Mouse (Mus musculus) hindlimb bud, embryonic 11.5 days (tissue): ENCODE results near the gene Cyp2d11.
"Not testable (repeated sequence)": the region's sequence is repeated elsewhere in the genome, so short reads cannot be mapped to it uniquely, and the experiment has no call there.

ENCODE experiments used
- DNase-seq: peaks from one replicate; pipeline ENCODE4 v3.0.0-alpha.2; 2012; ENCODE audit warnings: low read depth, low spot score; ENCODE audit errors: extremely low spot score

Gene Cyp2d11

GRCm38 (mm10) chr15:82393922-82394321, at the start of gene Cyp2d11:
Cyp2d11 (minus strand) TSS chr15:82394022.
- not testable (repeated sequence) for DNase-seq

GRCm38 (mm10) chr15:82437975-82438617, 44.3 kb upstream of the Cyp2d11 start:
- DNase-seq = no peak

DNA sequence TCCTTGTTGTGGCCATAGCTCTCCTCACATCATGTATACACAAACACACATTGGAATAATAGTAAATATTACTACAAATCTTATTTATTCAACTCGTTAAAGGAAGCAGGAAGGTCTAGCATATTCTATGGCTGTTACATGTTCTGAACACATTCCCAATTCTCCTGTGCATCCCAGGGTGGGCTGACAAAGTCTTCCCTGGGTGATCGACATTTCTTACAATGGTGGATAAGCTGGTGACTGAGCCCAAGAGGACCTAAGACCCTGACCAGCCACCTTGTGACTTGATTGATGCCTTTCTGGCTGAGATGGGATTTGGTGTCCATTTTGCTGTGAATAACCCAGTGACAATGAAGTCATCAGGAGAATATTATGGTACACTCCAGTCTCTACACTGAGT, 41.8 kb upstream of the Cyp2d11 start:
- no peak for DNase-seq

GRCm38 (mm10) chr15:82435011-82435410, 41.2 kb upstream of the Cyp2d11 start:
- no peak for DNase-seq

- no peak for DNase-seq
These were observed 40.7 kb upstream of the Cyp2d11 start for GRCm38 (mm10) chr15:82434541-82434940.

- no peak for DNase-seq
These were observed 39.8 kb upstream of the Cyp2d11 start for GRCm38 (mm10) chr15:82433621-82434020.

DNA sequence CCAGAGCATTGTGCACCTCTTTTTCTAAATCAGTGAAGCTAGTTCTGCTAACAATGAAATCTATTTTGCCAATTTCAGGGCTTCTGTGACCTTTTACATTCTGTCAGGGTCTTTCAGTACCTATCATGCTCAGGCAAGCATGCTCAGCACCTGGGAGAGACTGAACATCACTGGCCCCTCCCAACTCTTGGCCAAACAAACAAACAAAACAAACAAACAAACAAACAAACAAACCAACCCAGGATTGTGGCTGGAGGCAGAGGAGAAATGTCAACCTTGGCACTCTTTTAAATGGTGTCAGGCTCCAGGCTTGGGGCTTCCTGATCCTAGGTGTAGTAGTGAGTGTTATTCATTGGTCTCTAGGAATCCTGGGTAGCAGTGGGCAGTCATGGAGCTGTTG, 39.3 kb upstream of the Cyp2d11 start, which contains the start of gene Cyp2d9:
Gene Cyp2d9 (plus strand): TSS at position 301 of the 400 bp plus-strand sequence.
- DNase-seq = no peak

DNA sequence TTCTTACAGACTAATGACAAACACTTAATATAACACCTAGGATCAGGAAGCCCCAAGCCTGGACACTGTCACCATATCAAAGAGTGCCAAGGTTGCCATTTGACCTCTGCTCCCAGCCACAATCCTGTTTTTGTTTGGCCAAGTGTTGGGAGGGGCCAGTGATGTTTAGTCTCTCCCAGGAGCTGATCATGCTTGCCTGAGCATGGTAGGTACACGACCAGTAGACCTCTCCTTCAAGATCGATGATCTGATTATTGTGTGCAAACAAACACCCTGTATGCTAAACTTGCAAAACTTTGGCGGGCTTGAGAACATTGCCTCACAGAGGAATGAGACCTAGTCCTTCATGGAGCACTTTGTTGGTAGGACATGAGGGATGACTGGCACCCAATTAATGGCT, 29.6 kb upstream of the Cyp2d11 start:
- no peak for DNase-seq

GRCm38 (mm10) chr15:82422935-82423334, 29.1 kb upstream of the Cyp2d11 start:
- DNase-seq = no peak

- DNase-seq = no peak
These were observed 24.8 kb upstream of the Cyp2d11 start for GRCm38 (mm10) chr15:82418616-82419015.

DNA sequence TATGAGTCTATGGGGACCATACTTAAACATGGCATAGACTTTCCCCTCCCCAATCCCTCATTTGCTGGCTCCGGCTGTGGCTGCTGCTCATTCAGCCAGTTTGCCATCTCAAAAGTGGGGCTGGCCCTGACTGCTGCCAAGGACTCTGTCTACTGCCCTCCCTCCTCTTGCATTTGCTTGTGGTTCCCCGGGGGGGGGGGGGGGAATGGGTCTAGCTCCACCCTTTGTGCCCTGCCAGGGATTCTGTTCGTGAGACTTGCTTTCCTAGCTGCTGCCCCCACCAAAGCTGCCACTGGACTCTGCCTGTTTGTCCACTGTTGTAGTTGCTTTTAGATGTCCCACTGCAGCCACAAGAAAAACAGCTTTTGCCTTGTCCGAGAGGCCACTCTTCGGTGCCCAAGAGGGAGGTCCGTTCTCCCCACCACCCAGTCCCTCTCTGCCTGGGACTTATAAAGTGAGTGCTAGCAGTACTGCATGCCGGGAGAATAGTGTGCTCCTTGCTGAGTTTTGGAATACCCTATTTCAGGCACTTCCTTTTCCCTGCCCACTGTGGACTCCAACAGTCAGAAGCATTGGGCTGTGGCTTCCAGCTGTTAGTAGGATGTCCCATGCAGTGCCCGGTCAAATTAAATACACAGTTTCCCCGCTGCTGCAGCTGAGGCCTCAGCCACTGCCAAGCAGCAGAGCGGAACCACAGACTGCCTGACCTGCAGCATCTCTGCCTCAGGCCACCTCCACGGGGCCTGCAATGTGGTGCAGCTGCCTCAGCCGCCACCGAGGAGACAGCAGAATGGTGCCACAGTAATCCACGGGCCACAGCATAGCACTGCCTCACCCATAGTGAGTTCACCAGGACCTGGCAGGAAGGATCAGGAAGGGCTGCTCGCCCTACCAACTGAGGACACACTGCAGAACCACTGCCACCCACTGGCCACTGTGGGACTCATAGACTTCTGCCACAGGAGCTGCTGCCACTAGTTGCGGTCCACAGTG, 23.3 kb upstream of the Cyp2d11 start:
- no peak for DNase-seq

DNA sequence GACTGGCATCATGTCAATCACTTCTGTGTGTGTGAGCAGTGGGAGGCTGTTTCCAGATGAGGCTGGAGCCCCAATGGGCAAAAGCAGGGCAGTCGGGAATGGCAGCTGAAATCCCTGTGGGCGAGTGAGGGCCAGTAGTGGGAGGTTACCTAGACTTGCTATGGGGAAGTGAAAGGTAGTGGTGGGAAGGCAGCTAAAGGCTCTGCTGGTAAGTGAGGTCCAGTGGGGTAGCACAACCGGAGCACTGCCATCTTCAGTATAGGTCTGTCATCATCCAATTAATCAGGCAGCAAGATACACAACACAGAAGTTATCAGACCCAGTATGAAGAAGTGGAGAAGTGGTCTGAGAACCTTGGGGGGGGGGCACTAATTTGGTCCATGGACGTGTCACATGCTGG, 13.7 kb upstream of the Cyp2d11 start:
- no peak for DNase-seq

DNA sequence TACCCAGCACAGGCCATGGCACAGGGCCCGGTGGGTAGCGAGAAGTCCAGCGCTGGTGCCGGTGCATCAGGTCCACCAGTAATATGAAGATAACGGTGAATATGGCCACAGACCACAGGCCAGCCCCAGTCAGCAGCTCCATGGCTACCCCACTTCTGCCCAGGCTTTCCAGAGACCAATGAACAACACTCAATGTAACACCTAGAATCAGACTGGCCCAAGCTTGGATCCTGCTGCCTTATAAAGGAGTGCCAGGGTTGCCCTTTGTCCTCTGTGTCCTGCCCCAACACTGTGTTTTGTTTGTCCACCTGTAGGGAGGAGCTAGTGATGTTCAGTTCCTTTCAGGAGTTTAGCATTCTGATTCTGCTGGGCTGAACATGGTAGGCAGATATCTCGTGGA, 13.2 kb upstream of the Cyp2d11 start, which contains the start of gene Cyp2d10:
Gene Cyp2d10 (minus strand): TSS at position 215 of the 400 bp plus-strand sequence.
- DNase-seq = no peak

DNA sequence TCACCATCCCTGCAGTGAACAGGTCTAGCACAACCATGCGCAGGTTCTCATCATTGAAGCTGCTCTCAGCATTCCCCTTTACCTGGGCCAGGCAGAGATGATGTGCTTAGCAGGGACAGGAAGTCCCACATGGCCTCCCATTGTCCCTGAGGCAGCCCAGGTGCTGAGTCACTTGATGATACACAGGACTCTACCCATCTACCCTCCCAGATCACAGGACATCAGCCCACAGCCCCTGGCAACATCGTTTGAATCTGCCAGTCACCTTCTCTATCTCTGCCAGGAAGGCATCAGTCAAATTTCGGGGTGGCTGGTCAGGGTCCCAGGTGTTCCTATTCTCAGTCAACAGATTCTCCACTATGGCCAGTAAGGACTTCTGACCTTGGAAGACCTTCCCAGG, 10.3 kb upstream of the Cyp2d11 start:
- no peak for DNase-seq

DNA sequence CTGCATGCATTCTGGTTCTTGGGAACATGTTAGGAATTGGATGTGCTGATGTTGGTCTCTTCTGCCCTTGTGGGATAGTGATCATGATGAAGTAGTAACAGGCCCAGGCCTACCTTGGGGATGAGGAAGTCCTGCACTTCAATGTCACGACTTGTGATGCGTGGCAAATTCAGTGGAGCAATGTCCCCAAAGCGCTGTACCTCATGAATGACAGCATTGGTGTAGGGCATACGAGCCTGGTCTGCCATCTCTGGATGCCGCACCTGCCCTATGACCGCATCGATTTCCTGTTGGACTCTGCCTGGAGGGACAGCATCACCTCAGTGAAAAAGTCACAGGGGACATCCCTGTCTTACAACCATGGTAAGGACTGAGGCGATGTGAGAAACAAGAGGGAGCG, 9.8 kb upstream of the Cyp2d11 start:
- no peak for DNase-seq

DNA sequence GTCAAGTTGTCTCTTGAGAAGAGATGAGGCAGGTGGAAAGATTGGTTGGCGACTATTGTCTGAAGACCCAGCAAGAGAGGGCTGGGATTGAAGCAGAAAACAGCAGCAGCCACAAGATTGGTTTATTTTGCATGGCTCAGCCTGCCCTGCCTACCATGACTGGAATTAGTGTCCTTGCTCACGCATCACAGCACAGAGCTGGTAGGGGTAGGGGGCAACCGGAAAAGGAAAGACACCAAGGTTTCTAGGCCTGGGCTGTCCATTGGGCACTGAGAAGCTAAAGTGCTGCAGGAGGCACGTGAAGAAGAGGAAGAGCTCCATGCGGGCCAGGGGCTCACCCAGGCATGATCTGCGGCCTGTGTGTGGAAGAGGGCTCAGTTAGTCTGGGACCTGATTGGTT, 8.9 kb upstream of the Cyp2d11 start:
- DNase-seq = no peak

DNA sequence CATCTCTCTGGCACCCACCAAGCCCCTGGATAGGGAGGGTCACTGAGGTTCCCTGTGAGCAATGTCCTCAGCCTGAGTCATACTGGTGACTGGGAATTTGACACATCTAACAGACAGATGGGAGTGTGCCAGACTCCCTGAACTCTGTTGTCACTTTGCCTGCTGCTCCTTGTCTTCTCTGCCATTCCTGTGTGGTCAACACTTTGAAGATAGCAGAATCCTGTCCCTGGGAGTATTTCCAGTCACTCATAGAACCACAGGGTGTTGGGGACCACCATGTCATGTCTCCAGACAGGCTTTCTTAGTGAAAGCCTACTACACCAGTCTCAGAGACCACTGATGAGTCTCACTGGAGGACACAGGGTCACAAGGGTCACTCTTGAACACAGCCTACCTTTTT, 8.3 kb upstream of the Cyp2d11 start:
- DNase-seq = no peak

DNA sequence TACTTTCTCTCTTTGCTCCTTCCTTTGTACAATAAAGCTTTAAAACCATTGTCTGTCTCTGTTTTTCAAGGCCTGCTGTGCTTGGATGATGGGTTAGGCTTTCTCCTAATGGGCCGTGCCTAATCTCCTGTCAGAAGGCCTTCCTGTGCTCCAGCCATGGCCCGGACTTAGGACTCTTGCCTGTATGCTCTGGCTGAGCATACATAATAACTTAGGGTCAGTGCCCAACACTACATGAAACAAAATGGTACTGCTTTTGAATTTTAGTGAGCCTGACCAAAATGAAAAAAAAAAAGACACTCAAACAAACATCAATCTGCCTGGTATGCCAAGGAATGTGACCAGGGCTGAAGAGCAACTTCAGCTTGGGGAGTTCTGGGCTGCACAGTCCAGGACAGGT, 7.7 kb upstream of the Cyp2d11 start:
- DNase-seq = no peak

DNA sequence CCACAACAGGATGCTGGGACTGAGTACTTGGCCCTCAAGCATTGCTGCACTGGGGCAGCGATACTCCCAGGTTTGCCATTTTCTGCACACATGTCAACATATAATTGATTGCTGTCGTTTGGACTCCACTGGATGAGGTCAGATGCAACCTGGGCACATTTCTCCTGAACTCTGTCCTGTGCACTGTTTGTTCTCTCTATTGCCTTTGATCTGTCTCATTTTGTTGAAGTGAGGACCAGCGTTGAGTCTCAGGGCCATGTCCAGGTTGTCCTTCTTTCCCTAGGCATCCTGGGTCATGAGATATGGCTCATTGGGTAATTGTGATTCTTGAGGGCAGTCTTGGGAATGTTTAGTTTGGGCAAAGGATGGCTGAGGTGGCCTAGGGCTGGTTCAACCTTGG, 2.1 kb upstream of the Cyp2d11 start:
- not testable (repeated sequence) for DNase-seq

- not testable (repeated sequence) for DNase-seq
These were observed 3.9 kb downstream of the Cyp2d11 start for GRCm38 (mm10) chr15:82389916-82390315.

DNA sequence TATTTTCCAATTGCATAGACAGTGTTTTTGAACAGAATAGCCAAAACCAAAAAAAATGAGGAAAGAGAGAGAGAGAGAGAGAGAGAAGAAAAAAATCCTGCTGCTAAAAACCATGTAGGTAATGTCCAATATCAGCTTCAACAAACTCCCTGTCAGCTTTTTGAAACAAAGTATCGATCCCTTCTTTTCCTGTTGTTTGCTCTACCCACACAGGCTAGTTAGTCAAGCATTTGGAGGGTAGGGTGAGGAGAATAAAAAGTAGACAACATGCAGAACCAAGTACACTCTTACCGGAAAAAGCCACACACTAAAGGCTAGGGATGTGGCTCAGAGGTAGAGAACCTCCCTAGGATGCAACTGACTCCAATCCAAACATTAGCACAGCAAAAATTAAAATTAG, 8.1 kb downstream of the Cyp2d11 start:
- no peak for DNase-seq

DNA sequence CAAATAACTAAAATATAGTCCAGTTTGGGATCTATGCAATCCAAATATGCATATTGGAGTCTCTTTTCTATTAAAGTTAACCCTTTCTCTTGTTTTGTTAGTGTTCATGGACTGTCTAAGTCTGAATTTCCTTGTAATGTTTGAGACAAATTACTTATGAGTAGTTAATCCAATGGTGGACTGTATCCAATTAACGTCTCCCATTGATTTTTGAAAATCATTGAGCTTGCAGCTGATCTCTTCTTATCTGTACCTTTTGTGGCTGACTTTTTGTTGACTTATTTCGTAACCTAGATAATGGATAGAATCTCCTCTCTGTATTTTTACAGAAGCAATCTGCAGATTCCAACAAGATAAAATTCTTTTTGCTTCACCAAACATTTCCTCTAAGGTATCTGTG, 11.4 kb downstream of the Cyp2d11 start:
- DNase-seq = no peak
